Mouse (Mus musculus) liver, adult (tissue): ENCODE data around the gene Bmp2.

ENCODE experiments used
- GATA4 ChIP-seq: IDR thresholded peaks from 2 replicates; pipeline ENCODE4 v1.6.1; 2014; ENCODE audit warnings: mild to moderate bottlenecking, low read length; ENCODE audit not compliant: insufficient replicate concordance

Bmp2 gene

DNA sequence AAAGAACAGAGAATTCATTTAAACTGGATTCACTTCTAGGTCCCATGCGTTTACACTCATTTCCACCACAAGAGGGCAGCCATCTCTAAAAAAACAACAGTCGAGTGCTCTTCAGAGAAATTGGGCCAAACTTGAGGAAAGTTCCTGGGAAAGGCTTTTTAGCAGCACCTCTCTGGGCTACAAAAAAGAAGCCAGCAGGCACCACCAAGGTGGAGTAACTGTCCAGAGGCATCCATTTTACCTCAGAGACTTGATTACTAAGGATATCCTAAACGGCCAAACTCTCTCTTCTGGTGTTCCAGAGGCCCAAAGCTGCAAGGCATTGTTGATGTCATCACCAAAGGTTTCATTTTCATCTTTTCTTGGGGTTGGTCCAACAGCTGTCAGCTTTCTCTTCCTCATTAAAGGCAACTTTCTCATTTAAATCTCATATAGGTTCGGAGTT lies 1.7 kb upstream of the Bmp2 start:
- TF ChIP-seq GATA4, result no peak

DNA sequence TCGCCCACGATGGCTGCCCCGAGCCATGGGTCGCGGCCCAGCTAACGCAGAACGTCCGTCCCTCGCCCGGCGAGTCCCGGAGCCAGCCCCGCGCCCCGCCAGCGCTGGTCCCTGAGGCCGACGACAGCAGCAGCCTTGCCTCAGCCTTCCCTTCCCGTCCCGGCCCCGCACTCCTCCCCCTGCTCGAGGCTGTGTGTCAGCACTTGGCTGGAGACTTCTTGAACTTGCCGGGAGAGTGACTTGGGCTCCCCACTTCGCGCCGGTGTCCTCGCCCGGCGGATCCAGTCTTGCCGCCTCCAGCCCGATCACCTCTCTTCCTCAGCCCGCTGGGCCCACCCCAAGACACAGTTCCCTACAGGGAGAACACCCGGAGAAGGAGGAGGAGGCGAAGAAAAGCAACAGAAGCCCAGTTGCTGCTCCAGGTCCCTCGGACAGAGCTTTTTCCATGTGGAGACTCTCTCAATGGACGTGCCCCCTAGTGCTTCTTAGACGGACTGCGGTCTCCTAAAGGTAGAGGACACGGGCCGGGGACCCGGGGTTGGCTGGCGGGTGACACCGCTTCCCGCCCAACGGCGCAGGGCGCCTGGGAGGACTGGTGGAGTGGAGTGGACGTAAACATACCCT lies 995 bp downstream of the Bmp2 start:
- TF ChIP-seq GATA4, result no peak

DNA sequence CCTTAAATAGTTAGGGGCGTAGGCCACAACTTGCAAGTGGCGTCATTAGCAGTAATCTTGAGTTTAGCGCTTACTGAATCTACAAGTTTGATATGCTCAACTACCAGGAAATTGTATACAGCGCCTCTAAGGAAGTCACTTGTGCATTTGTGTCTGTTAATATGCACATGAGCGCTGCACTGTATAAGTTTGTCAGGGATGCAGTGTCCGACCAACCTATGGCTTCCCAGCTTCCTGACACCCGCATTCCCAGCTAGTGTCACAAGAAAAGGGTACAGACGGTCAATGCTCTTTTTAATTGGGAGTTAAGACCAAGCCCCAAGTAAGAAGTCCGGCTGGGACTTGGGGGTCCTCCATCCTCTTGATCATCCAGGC lies 1.9 kb downstream of the Bmp2 start:
- no peak for TF ChIP-seq GATA4

DNA sequence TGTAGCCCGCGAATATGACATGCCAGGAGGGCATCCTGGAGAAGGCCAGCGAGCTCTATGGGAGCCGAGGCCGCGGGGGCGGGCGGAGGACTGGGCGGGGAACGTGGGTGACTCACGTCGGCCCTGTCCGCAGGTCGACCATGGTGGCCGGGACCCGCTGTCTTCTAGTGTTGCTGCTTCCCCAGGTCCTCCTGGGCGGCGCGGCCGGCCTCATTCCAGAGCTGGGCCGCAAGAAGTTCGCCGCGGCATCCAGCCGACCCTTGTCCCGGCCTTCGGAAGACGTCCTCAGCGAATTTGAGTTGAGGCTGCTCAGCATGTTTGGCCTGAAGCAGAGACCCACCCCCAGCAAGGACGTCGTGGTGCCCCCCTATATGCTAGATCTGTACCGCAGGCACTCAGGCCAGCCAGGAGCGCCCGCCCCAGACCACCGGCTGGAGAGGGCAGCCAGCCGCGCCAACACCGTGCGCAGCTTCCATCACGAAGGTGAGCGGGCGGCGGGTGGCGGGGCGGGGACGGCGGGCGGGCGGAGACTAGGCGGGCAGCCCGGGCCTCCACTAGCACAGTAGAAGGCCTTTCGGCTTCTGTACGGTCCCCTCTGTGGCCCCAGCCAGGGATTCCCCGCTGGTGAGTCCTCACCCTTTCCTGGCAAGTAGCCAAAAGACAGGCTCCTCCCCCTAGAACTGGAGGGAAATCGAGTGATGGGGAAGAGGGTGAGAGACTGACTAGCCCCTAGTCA lies 2.5 kb downstream of the Bmp2 start:
- no peak for TF ChIP-seq GATA4

DNA sequence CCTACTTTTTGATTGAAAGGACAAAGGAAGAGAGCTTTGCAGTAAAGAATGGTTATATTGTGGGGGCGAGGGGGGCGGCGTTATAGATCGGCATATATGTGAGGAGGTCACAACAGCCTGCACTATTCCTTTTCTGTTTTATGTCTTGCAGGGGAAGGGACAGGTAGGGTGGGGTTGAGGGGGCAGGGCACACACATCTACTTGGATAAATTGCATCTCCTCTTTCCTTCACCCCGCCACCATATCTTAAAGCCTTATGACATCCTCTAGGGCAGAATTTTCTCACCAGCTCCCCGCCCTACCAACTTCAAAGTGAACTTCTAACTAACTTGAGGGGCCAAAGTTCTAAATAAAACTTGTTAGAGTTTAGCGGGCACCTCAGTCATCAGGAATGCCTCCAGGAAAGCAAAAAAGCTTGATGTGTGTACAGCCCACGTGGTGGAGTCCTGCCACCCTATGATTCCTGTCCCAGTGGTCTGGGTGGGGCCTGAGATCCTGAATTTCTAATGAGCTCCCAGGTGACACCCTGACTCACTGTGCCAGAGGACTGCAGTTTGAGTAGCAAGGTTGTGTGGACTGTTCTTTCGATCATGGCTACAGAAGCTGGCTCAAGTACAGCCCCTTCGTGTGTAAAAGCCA lies 12.4 kb downstream of the Bmp2 start:
- TF ChIP-seq GATA4, result no peak

DNA sequence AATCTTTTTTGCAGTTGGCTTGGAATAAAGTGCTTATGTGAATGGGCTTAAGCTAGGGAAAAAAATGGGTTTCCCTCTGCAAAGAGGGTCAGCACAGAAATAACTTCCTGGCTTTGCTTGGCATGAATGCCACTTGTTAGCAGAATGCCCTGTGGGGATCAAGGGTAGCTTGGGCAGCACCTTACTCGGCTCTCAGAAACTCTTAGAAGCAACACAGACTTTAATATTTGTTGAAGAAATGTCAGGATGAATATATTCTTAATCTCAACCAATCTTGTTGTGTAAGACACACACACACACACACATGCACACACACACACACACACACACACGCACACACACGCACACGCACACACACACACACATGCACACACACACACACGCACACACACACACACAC lies 13.5 kb downstream of the Bmp2 start:
- TF ChIP-seq GATA4, result no peak

DNA sequence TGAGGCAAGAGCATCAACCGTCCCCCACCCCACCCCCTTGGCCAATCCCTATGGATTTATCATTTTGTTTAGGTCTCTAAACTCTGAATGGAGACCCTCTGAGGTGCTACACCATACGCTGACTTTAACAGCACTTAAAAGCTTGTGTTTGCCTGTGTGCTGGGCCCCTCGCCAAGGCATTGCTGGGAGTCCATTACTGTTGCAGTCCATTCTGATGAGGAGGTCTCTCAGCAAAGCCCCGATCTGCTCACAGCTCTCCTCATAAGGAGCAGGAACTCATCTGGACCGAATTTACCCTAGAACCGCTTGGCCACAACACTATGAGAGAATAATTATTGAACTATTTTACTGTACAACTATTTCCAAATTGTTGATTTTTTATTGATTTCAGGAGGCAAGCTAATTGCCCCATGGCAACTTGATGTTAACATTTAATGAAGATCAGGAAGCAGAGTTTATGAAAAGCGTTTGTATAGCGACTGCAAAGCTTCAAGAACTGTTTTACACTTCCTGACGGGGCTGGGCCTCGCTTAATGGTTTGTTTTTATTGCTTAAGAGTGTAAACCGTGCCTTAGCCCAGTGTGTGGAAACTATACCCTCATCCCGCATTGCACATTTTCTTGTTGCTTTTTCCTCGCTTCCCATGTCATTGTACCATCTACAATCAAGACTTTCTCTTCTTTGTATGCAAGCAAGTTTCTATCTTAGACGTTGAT lies 14.2 kb downstream of the Bmp2 start:
- TF ChIP-seq GATA4, result no peak

DNA sequence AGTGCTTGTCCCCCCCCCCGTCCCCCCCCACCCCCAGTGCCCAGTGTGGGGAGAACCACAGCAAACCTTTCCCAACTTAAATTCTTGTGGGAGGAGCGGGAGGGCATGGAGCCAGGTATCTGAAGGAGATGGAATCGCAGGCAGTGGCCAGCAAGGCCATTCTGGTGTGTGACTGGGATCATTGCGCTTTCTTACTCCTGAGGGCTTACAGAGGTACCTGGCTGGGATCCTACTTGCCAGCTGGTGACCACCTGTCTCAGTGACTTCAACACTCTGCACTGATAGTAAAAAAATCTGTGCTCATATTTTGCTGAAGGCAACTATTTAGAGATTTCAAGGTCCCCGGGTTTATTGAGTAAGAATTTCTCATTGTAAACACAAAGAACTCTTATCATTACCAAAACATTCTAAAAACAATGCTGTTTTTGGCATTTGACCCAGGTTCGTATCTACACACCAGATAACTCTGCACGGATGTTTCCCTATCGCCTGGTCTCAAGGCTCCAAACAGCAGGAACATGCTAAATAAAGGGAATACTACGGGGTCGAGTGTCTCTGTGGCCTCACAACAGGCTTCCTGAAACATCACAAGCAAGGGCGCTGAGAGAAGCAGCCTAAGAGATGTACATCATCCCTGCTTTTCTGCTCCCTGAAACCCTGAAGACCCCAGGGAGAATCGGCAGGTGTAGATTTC lies 39.8 kb downstream of the Bmp2 start:
- peak; percentile 96 for TF ChIP-seq GATA4
